Mouse (Mus musculus): ENCODE measurements at regions not wholly inside any gene's neighbourhood (a gene's known extent, or its start where the extent isn't known, plus 50 kb on each side); places are given as distances from the start of the nearest gene placed in this dataset.

GRCm38 (mm10) chr9:83283662-83284061 is 137.2 kb upstream of the Hmgn3 start:
- no peak overlapping the region for H3K27ac ChIP-seq (ENCODE audit: insufficient read depth, low read depth, low read length)
- no peak for TF ChIP-seq CTCF (IDR thresholded peaks at IDR 0.05; ENCODE audit: insufficient read depth, low read depth, low read length)
- TF ChIP-seq POLR2A (IDR thresholded peaks at IDR 0.05; ENCODE audit: insufficient read depth, low read depth, low read length): no peak
- WGBS: 57% methylated on average over 4 of the region's 4 CpGs
- no peaks in the 10 kb centered on the region for H3K4me1 ChIP-seq (ENCODE audit: control insufficient read depth, insufficient read depth, low read length)
- no peak overlapping the region for H3K4me3 ChIP-seq (ENCODE audit: insufficient read depth, low read depth, low read length)

- no peaks in the 10 kb centered on the region for H3K4me1 ChIP-seq (ENCODE audit: control insufficient read depth, insufficient read depth, low read length)
- no peak overlapping the region for H3K27ac ChIP-seq (ENCODE audit: insufficient read depth, low read depth, low read length)
- TF ChIP-seq CTCF (IDR thresholded peaks at IDR 0.05; ENCODE audit: insufficient read depth, low read depth, low read length) (no peak), POLR2A (IDR thresholded peaks at IDR 0.05; ENCODE audit: insufficient read depth, low read depth, low read length) (no peak)
- WGBS: 77% methylated on average over 8 of the region's 8 CpGs
- no peak overlapping the region for H3K4me3 ChIP-seq (ENCODE audit: insufficient read depth, low read depth, low read length)
These were observed 136.8 kb upstream of the Hmgn3 start for GRCm38 (mm10) chr9:83283249-83283648.

GRCm38 (mm10) chr9:83277791-83278190 is 131.3 kb upstream of the Hmgn3 start:
- Histone ChIP-seq H3K27ac (ENCODE audit: insufficient read depth, low read depth, low read length) (no peak overlapping the region), H3K4me3 (ENCODE audit: insufficient read depth, low read depth, low read length) (no peak overlapping the region), H3K4me1 (ENCODE audit: control insufficient read depth, insufficient read depth, low read length) (no peaks in the 10 kb centered on the region)
- no peak for TF ChIP-seq CTCF (IDR thresholded peaks at IDR 0.05; ENCODE audit: insufficient read depth, low read depth, low read length)
- no peak for TF ChIP-seq POLR2A (IDR thresholded peaks at IDR 0.05; ENCODE audit: insufficient read depth, low read depth, low read length)
- 79% methylated on average over 5 of the region's 5 CpGs for WGBS

- Histone ChIP-seq H3K4me1 (ENCODE audit: control insufficient read depth, insufficient read depth, low read length) (no peaks in the 10 kb centered on the region), H3K4me3 (ENCODE audit: insufficient read depth, low read depth, low read length) (no peak overlapping the region), H3K27ac (ENCODE audit: insufficient read depth, low read depth, low read length) (no peak overlapping the region)
- 79% methylated on average over 5 of the region's 5 CpGs for WGBS
- TF ChIP-seq CTCF (IDR thresholded peaks at IDR 0.05; ENCODE audit: insufficient read depth, low read depth, low read length) (no peak), POLR2A (IDR thresholded peaks at IDR 0.05; ENCODE audit: insufficient read depth, low read depth, low read length) (no peak)
These were observed 130.9 kb upstream of the Hmgn3 start for GRCm38 (mm10) chr9:83277356-83277755.

- WGBS: 91% methylated on average over 5 of the region's 5 CpGs
- no peak for TF ChIP-seq POLR2A (IDR thresholded peaks at IDR 0.05; ENCODE audit: insufficient read depth, low read depth, low read length)
- no peak for TF ChIP-seq CTCF (IDR thresholded peaks at IDR 0.05; ENCODE audit: insufficient read depth, low read depth, low read length)
- no peaks in the 10 kb centered on the region for H3K4me1 ChIP-seq (ENCODE audit: control insufficient read depth, insufficient read depth, low read length)
- no peak overlapping the region for H3K4me3 ChIP-seq (ENCODE audit: insufficient read depth, low read depth, low read length)
- no peak overlapping the region for H3K27ac ChIP-seq (ENCODE audit: insufficient read depth, low read depth, low read length)
These were observed 129.8 kb upstream of the Hmgn3 start for GRCm38 (mm10) chr9:83276291-83276690.

GRCm38 (mm10) chr9:83273361-83273975 is 127.0 kb upstream of the Hmgn3 start:
- 72% methylated on average over 9 of the region's 9 CpGs for WGBS
- TF ChIP-seq CTCF (IDR thresholded peaks at IDR 0.05; ENCODE audit: insufficient read depth, low read depth, low read length) (no peak), POLR2A (IDR thresholded peaks at IDR 0.05; ENCODE audit: insufficient read depth, low read depth, low read length) (no peak)
- Histone ChIP-seq H3K27ac (ENCODE audit: insufficient read depth, low read depth, low read length) (no peak overlapping the region), H3K4me1 (ENCODE audit: control insufficient read depth, insufficient read depth, low read length) (no peaks in the 10 kb centered on the region), H3K4me3 (ENCODE audit: insufficient read depth, low read depth, low read length) (no peak overlapping the region)

- no peak overlapping the region for H3K4me3 ChIP-seq (ENCODE audit: insufficient read depth, low read depth, low read length)
- TF ChIP-seq POLR2A (IDR thresholded peaks at IDR 0.05; ENCODE audit: insufficient read depth, low read depth, low read length): no peak
- 44% methylated on average over 6 of the region's 6 CpGs for WGBS
- no peak overlapping the region for H3K27ac ChIP-seq (ENCODE audit: insufficient read depth, low read depth, low read length)
- H3K4me1 ChIP-seq (ENCODE audit: control insufficient read depth, insufficient read depth, low read length): no peaks in the 10 kb centered on the region
These were observed 119.3 kb upstream of the Hmgn3 start for GRCm38 (mm10) chr9:83265736-83266135.

- no peak overlapping the region for H3K4me3 ChIP-seq (ENCODE audit: insufficient read depth, low read depth, low read length)
- no peaks in the 10 kb centered on the region for H3K4me1 ChIP-seq (ENCODE audit: control insufficient read depth, insufficient read depth, low read length)
- WGBS: 61% methylated on average over 5 of the region's 5 CpGs
- no peak for TF ChIP-seq POLR2A (IDR thresholded peaks at IDR 0.05; ENCODE audit: insufficient read depth, low read depth, low read length)
- H3K27ac ChIP-seq (ENCODE audit: insufficient read depth, low read depth, low read length): no peak overlapping the region
These were observed 113.0 kb upstream of the Hmgn3 start for GRCm38 (mm10) chr9:83259511-83259910.

GRCm38 (mm10) chr9:83258986-83259385 is 112.5 kb upstream of the Hmgn3 start:
- WGBS: 91% methylated on average over 3 of the region's 3 CpGs
- TF ChIP-seq CTCF (IDR thresholded peaks at IDR 0.05; ENCODE audit: insufficient read depth, low read depth, low read length) (no peak), POLR2A (IDR thresholded peaks at IDR 0.05; ENCODE audit: insufficient read depth, low read depth, low read length) (no peak)
- Histone ChIP-seq H3K27ac (ENCODE audit: insufficient read depth, low read depth, low read length) (no peak overlapping the region), H3K4me3 (ENCODE audit: insufficient read depth, low read depth, low read length) (no peak overlapping the region), H3K4me1 (ENCODE audit: control insufficient read depth, insufficient read depth, low read length) (no peaks in the 10 kb centered on the region)

- 92% methylated on average over 3 of the region's 3 CpGs for WGBS
- Histone ChIP-seq H3K4me3 (ENCODE audit: insufficient read depth, low read depth, low read length) (no peak overlapping the region), H3K27ac (ENCODE audit: insufficient read depth, low read depth, low read length) (no peak overlapping the region), H3K4me1 (ENCODE audit: control insufficient read depth, insufficient read depth, low read length) (no peaks in the 10 kb centered on the region)
- TF ChIP-seq CTCF (IDR thresholded peaks at IDR 0.05; ENCODE audit: insufficient read depth, low read depth, low read length) (no peak), POLR2A (IDR thresholded peaks at IDR 0.05; ENCODE audit: insufficient read depth, low read depth, low read length) (no peak)
These were observed 112.0 kb upstream of the Hmgn3 start for GRCm38 (mm10) chr9:83258476-83258875.

Data from olfactory bulb, adult 2 months (tissue).